Mouse (Mus musculus) midbrain, embryonic 14.5 days (tissue): ENCODE data around the gene Sh3bgrl. TPM values are rescaled to one million over a fixed set of nuclear protein-coding genes. Genes with fewer than 3 reads are reported as not detected.

Source experiments
- polyA plus RNA-seq: library from polyadenylated mRNA; unstranded; fragments of >200 nt; fragmentation: Nextera tagmentation; extraction: Ambion mirVana; gene quantifications from 2 replicates; pipeline ENCODE4 v1.2.1, GENCODE M21; 2014

The Sh3bgrl gene
- polyA plus RNA-seq, 1 experiment from 2014 or later = 198 TPM

Other genes starting within 250 kb of the Sh3bgrl start
- gene Hmgn5, start 82.0 kb upstream of the Sh3bgrl start, polyA plus RNA-seq = 12.6 and 13.0 TPM in 2 replicates
- gene Gm6377, start 101.4 kb downstream of the Sh3bgrl start, polyA plus RNA-seq = 0.22 and 0.29 TPM in 2 replicates